Mouse (Mus musculus): ENCODE measurements around the gene Med10. TPM values are rescaled to one million over a fixed set of nuclear protein-coding genes. Genes with fewer than 3 reads are reported as not detected.
A peak's percentile ranks its signal among the peaks of the same experiment; 100 is the strongest.

Med10 gene
- polyA plus RNA-seq, 1 experiment, result 63.2 TPM

- Histone ChIP-seq H3K4me3 (ENCODE audit: insufficient read depth, low read length) (no peak overlapping the region), H3K4me1 (ENCODE audit: control insufficient read depth, insufficient read depth, low read length) (no peaks in the 10 kb centered on the region), H3K27ac (ENCODE audit: insufficient read depth, low read length) (no peak overlapping the region)
- TF ChIP-seq CTCF (IDR thresholded peaks at IDR 0.05; ENCODE audit: borderline replicate concordance, insufficient read depth, low read length) (no peak), POLR2A (IDR thresholded peaks at IDR 0.05; ENCODE audit: low read depth, low read length) (no peak)
These were observed 10.4 kb upstream of the Med10 start for GRCm38 (mm10) chr13:69791814-69792213.

GRCm38 (mm10) chr13:69792541-69793009, 9.6 kb upstream of the Med10 start:
- Histone ChIP-seq H3K4me1 (ENCODE audit: control insufficient read depth, insufficient read depth, low read length) (no peaks in the 10 kb centered on the region), H3K27ac (ENCODE audit: insufficient read depth, low read length) (no peak overlapping the region), H3K4me3 (ENCODE audit: insufficient read depth, low read length) (no peak overlapping the region)
- TF ChIP-seq CTCF (IDR thresholded peaks at IDR 0.05; ENCODE audit: borderline replicate concordance, insufficient read depth, low read length), result no peak
- no peak for TF ChIP-seq POLR2A (IDR thresholded peaks at IDR 0.05; ENCODE audit: low read depth, low read length)

GRCm38 (mm10) chr13:69794808-69795207, 7.4 kb upstream of the Med10 start:
- TF ChIP-seq CTCF (IDR thresholded peaks at IDR 0.05; ENCODE audit: borderline replicate concordance, insufficient read depth, low read length) (no peak), POLR2A (IDR thresholded peaks at IDR 0.05; ENCODE audit: low read depth, low read length) (no peak)
- H3K4me3 ChIP-seq (ENCODE audit: insufficient read depth, low read length), result no peak overlapping the region
- no peaks in the 10 kb centered on the region for H3K4me1 ChIP-seq (ENCODE audit: control insufficient read depth, insufficient read depth, low read length)
- no peak overlapping the region for H3K27ac ChIP-seq (ENCODE audit: insufficient read depth, low read length)

- TF ChIP-seq CTCF (IDR thresholded peaks at IDR 0.05; ENCODE audit: borderline replicate concordance, insufficient read depth, low read length), result no peak
- TF ChIP-seq POLR2A (IDR thresholded peaks at IDR 0.05; ENCODE audit: low read depth, low read length), result peak; percentile 84
- Histone ChIP-seq H3K27ac (ENCODE audit: insufficient read depth, low read length) (no peak overlapping the region), H3K4me1 (ENCODE audit: control insufficient read depth, insufficient read depth, low read length) (no peaks in the 10 kb centered on the region), H3K4me3 (ENCODE audit: insufficient read depth, low read length) (peak overlapping the region; percentile 84)
These were observed 7.8 kb downstream of the Med10 start for GRCm38 (mm10) chr13:69809681-69810611.

GRCm38 (mm10) chr13:69810936-69811680, 8.9 kb downstream of the Med10 start:
- TF ChIP-seq CTCF (IDR thresholded peaks at IDR 0.05; ENCODE audit: borderline replicate concordance, insufficient read depth, low read length) (no peak), POLR2A (IDR thresholded peaks at IDR 0.05; ENCODE audit: low read depth, low read length) (no peak)
- peak overlapping the region; percentile 84 for H3K4me3 ChIP-seq (ENCODE audit: insufficient read depth, low read length)
- no peak overlapping the region for H3K27ac ChIP-seq (ENCODE audit: insufficient read depth, low read length)
- no peaks in the 10 kb centered on the region for H3K4me1 ChIP-seq (ENCODE audit: control insufficient read depth, insufficient read depth, low read length)

GRCm38 (mm10) chr13:69813870-69814269, 11.7 kb downstream of the Med10 start:
- Histone ChIP-seq H3K27ac (ENCODE audit: insufficient read depth, low read length) (no peak overlapping the region), H3K4me3 (ENCODE audit: insufficient read depth, low read length) (no peak overlapping the region), H3K4me1 (ENCODE audit: control insufficient read depth, insufficient read depth, low read length) (no peaks in the 10 kb centered on the region)
- TF ChIP-seq POLR2A (IDR thresholded peaks at IDR 0.05; ENCODE audit: low read depth, low read length) (no peak), CTCF (IDR thresholded peaks at IDR 0.05; ENCODE audit: borderline replicate concordance, insufficient read depth, low read length) (no peak)

GRCm38 (mm10) chr13:69818306-69818705, 16.1 kb downstream of the Med10 start:
- Histone ChIP-seq H3K4me3 (ENCODE audit: insufficient read depth, low read length) (no peak overlapping the region), H3K27ac (ENCODE audit: insufficient read depth, low read length) (no peak overlapping the region), H3K4me1 (ENCODE audit: control insufficient read depth, insufficient read depth, low read length) (no peaks in the 10 kb centered on the region)
- TF ChIP-seq CTCF (IDR thresholded peaks at IDR 0.05; ENCODE audit: borderline replicate concordance, insufficient read depth, low read length), result no peak
- TF ChIP-seq POLR2A (IDR thresholded peaks at IDR 0.05; ENCODE audit: low read depth, low read length), result no peak

- TF ChIP-seq CTCF (IDR thresholded peaks at IDR 0.05; ENCODE audit: borderline replicate concordance, insufficient read depth, low read length) (no peak), POLR2A (IDR thresholded peaks at IDR 0.05; ENCODE audit: low read depth, low read length) (no peak)
- no peaks in the 10 kb centered on the region for H3K4me1 ChIP-seq (ENCODE audit: control insufficient read depth, insufficient read depth, low read length)
- no peak overlapping the region for H3K4me3 ChIP-seq (ENCODE audit: insufficient read depth, low read length)
- H3K27ac ChIP-seq (ENCODE audit: insufficient read depth, low read length), result no peak overlapping the region
These were observed 19.1 kb downstream of the Med10 start for GRCm38 (mm10) chr13:69821169-69821822.

- no peaks in the 10 kb centered on the region for H3K4me1 ChIP-seq (ENCODE audit: control insufficient read depth, insufficient read depth, low read length)
- TF ChIP-seq CTCF (IDR thresholded peaks at IDR 0.05; ENCODE audit: borderline replicate concordance, insufficient read depth, low read length) (no peak), POLR2A (IDR thresholded peaks at IDR 0.05; ENCODE audit: low read depth, low read length) (no peak)
- no peak overlapping the region for H3K27ac ChIP-seq (ENCODE audit: insufficient read depth, low read length)
- no peak overlapping the region for H3K4me3 ChIP-seq (ENCODE audit: insufficient read depth, low read length)
These were observed 21.9 kb downstream of the Med10 start for GRCm38 (mm10) chr13:69823920-69824637.
